Mouse (Mus musculus) left cerebral cortex, postnatal 10 days (tissue): ENCODE data around the gene Gramd1b. TPM values are rescaled to one million over a fixed set of nuclear protein-coding genes. Genes with fewer than 3 reads are reported as not detected.

Experiments used
- DNase-seq, 2 experiments: peaks; one replicate each; pipeline ENCODE4 v3.0.0; 2021 to 2022; ENCODE audit warnings: low spot score in 2 of 2, mixed read lengths in 1 of 2; ENCODE audit errors: extremely low spot score in 1 of 2
- intact Hi-C: fragments of 180-260 bp; cut with DNase I; formaldehyde crosslinking; loops from one replicate; pipeline ENCODE4 v1.15.1; 2025
- total RNA-seq, 2 experiments: library from RNA; stranded (reverse); gene quantifications; 2 replicates each; pipeline ENCODE4 v1.2.3; 2021

Gene Gramd1b
- total RNA-seq, 2 experiments from 2014 or later: 128 to 136 TPM

DNA sequence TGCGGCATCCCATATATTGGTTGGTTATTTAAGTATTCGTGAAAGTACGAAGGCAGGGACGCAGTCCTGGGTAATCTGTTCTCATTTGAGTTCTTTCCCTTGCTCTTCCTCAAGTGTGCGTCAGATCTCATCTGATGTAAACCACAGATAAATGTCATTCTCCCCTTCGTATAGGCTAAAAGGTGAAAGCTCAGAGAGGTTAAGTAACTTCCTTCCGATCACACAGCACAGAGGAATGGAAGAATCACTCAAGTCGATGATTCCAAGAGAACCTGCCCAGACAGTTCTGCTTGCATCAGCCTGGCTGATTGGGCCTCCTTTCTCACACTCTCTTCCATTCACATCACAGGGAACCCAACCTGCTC, 140.8 kb downstream of the Gramd1b start:
- no peak for DNase-seq
- intact Hi-C loops: loop anchor here (5.0 kb wide), 1 partner anchor 53 kb away; no protein-coding TSS in a partner anchor

DNA sequence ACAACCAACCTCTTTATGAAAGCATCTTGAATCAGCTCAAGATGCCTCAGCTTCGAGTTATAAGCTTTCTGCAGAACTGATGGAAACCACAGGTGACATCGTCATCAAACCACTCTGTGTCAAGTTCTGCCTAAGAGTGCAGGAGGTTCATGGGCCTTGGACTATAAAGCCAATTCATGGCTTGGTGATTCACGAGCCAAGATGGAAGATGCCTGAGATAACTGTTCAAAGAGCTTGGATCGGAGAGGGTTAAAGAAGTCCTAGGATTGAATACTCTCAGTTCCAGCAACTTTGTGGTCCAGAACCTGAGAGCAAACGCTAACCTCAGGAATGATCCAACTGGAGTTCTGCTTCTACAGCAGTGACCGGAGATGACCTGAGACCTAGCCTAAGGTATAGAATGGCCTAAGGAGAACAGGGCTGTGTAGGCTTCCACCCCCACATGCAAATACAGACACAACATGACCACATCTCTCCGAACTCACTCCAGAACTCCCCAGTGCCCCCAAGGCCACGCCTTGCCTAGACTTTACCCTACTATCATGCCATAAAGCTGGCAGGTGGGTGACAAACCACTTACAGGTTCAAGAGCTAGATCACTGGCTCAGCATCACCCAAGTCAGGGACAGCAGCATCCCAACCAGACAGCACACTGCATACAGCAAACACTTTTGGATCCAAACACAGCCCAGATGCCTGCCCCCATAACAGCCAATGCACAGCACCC, 141.4 kb downstream of the Gramd1b start:
- intact Hi-C loops: loop anchor here (5.0 kb wide), 1 partner anchor 53 kb away; no protein-coding TSS in a partner anchor
- no peak for DNase-seq

DNA sequence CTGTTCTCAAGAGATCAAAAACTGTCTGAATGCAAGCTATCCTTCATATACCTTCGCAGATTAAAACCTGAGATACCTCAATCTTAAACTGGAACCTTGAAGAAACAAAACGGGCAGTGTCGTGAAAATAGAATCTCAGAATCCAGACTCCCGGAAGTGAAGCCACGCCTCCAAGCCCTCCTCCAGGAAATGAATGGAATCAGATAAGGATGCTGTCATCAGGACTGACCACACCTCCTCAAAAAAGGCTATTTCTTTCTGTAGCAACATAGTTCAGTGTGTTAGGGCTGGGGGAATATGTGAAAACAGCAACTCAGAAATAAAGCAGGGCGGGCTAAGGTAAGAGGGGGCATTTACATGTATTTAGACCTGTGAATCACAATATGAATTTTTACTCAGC, 142.0 kb downstream of the Gramd1b start:
- no peak for DNase-seq
- intact Hi-C loops: no loop called here

DNA sequence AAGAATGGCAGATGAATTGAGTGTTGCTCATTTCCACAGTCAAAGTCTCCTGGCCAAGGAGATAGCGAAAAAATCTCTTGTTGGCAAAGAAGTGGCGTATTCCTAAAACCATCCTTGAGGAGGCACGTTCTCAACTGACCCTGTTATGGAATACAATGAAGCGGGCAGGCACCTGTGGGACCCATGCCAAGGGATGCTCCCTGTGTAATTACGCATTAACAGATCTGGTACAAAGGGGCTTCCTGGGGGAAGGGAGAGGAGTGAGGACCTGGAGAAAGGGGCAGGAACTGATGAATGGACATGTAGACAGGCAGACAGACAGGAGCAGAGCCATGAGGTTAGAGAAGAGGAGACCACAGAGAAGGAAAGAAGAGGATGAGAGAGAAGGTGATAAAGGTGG, 146.4 kb downstream of the Gramd1b start:
- intact Hi-C loops: no loop called here
- DNase-seq: no peak

DNA sequence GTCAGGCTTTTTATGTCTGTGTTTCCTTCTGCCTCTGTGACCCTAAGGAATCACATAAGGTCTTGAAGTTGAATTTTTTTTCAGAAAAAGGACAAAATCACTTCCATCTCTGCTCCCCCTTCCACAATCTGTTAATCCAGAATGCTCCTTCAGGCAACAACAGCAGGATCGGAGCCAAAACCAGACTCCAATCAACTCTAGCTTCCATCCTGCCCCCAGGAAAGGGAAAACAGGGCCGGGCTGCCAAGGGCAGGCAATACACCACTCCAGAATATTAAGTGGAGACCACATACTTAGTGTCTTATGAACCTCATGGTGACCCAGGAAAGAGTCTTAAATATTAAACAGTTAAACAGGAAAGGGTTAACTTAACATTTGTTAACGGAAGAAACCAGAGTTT, 148.7 kb downstream of the Gramd1b start:
- intact Hi-C loops: no loop called here

DNA sequence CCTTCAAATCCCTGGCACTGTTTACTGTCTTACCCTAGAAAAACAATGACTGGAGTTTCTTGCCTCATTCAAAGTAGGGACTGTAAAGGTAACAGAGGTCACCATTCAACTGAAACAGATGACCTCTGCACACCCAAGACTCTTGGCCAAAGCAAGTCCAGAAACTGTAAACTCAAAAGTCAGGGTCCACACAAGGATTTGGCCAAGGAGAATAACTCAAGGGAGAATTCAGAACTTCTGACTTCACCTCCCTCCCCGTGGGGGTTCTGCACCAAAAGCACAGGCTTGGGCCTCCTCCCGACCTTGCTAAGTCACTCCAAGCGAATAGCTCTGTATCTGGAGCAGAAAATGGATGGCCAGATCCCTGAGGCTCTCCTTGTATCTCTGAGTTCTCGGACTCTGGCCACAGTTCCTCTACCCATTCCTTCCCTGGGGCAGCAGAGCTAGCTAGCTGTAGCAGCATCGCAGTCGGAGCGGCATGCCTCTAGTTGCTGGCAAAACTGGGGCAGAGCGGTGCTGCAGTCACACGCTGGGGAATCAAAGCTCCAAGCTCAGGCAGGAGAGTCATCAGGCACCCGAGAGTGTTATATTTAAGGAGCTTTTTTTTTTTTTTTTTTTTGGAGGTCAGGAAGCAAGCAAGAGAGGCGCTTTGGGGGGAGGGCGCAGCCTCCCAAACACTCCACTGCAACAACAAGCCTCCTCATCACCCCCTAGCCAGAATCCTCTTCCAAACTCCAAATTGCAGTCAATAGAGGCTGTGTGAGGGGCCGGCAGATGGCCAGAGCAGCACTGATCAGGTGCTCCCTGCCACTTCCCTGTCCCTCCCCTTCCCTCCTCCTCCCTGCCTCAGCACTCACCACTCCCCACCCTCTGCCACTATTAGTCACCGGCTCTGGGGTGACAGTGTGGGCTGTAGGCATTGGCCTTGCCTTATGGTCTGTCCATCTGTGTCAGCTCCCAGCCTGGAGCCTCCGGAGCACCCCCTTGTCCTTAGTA, 149.5 kb downstream of the Gramd1b start:
- DNase-seq: peak; percentile 49 to 73
- intact Hi-C loops: no loop called here

More for the DNA sequence above, 148.7 kb downstream of the Gramd1b start:
- DNase-seq: no peak

DNA sequence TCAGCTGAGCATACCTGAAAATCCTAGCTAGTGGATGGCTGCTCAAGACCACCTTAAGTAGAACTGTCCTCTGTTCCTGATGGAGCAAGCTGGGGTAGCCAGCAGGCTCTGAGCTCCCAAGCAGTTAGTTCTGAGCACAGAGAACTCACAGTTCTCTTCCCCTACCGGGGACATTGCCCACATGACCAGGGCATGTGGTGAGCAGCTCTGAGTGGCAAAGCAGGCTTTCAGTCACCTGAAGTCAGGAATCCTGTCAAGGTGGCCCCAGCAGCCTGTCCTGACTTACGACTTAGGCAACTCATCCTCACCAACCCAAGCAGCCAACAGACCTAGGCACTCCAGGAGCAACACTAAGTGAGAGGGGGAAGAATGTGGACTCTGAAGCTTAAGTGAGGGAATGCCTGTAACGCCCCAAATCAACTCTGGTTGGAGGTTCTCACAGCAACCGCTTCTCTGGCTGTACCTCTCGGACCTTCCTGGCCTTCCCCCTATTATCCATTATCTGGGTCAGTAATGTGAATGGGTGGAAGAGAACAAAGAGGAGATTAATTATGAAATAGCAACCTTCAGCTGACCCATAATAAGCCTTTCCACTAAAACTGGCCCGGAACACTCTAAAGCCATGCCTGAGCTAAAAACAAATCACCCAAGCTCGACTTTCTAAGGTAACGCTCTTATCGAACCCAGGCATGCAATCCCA, 154.3 kb downstream of the Gramd1b start:
- intact Hi-C loops: no loop called here
- DNase-seq: no peak

DNA sequence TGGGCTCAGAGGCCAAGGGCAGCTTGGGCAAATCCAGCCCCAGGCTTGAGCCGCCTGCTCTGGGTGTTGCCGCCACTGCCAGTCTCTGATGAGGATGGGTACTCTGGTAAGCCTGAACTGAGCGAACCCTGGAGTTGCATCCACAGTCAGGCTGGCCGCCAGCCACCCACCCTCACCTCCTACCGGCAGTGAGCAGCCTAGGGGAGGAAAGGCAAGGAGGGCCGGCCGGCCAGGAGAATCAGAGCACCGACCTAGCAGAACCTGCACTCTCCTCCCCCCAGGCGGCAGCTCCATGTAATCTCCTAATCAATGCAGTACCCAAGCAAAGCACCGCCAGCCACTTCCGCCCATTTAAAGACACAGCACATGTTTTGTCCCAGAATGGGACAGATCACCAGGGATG, 155.0 kb downstream of the Gramd1b start:
- intact Hi-C loops: no loop called here
- peak; percentile 67 to 72 for DNase-seq

DNA sequence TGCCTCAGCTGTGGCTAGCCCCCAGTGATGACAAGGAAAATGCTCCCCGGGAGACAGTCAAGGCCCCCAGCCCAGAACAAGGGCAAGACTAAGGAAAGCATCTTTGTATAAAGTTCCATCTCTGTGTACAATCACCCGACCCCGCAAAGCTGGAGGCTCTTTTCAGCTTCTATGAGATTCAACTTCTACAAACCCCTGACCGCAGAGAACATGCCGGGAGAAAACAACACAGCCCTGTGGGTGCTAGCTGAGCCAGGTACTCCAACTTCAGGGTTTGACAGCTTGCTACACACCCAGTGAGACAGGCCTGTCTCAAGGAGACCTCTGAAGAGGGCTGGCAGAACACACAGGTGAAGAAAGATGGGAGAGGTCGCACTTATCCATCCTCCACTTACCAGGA, 155.7 kb downstream of the Gramd1b start:
- DNase-seq: no peak
- intact Hi-C loops: no loop called here

DNA sequence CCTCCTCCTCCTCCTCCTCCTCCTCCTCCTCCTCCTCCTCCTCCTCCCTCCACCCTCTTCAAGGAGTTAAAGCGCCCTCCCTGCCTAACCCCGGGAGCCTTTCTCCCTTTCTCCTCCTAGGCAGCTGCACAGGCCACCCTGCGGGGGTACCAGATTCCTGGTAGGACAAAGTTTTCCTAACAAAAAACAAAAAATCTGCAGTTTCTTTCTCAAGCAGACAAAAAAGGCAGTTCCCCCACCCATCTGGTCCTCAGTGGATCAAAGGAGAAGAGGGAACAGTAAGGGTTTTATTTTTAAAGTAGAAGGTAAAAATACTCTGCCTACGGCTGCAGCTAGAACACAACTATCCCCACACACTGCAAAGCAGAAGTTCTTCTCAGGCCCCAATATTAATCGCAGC, 156.2 kb downstream of the Gramd1b start:
- intact Hi-C loops: no loop called here
- no peak for DNase-seq

DNA sequence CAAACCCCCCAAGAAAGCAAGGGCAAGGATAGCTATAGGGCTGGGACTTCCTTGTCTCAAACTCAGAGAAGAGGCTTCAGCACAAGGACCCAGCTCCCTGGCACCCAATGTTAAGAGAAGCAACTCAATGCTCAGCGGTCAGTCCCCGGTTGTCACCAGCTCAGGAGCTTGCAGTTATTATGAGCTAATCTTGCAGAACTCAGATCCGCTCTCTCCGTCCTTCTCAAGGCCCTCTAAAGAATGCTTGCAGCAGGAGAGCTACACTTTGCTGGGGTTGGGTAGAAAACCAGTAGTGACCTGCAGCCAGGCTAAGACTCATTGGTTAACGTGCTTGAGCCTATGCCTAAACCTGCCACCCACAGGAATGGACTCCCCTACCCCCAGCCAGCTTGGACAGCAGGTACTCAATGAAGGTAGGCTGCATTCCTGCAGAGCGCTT, 156.6 kb downstream of the Gramd1b start:
- DNase-seq: no peak
- intact Hi-C loops: no loop called here

DNA sequence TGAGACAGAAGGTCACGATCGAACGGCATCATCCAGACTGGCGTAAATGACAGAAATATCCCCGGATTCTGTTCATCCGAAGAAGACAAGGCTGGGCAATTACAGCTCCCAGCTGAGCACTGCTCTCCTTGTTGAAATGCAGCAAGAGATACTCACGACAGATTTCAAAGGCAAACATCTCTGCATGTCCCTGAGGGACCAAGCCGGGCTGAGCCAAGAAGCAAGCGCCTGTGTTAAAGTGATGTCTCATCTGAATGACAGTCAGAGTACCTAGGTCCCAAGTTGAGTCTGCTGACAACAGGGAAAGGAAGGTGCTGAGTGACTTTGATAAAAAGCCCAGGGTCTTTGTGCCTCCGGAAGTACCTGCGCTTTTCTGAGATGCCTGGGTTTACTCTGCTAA, 157.1 kb downstream of the Gramd1b start:
- intact Hi-C loops: no loop called here
- no peak for DNase-seq

DNA sequence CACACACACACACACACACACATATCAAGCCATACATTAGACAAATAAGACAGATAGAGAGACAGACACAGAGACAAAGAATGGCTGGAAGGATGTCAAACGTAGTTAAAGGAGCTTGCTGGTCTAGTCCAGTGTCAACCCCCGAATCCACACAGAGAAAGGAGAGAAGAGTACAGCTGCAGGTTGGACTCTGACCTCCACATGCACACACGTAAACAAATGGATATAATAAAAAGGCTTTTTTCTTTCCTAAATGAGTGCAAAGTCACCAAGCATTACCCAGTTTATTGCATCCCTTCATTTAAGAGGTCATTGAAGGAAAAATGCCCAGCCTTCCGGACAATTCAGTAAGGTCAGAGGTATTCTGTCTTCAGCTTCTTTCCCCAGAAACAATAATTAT, 161.0 kb downstream of the Gramd1b start:
- intact Hi-C loops: no loop called here
- no peak for DNase-seq

DNA sequence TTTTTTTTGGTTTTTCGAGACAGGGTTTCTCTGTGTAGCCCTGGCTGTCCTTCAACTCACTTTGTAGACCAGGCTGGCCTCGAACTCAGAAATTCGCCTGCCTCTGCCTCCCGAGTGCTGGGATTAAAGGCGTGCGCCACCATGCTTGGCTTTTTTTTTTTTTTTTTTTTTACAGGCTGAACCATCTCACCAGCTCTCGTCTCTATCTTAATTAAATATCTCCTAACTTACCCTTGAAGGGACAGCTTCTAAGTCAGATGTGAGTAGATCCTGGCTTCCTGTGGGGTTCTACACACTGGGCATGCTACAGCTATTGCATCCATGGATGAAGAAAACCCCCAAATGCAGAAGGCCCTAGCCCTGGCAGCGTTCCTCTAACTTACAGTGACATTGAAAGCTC, 164.4 kb downstream of the Gramd1b start:
- DNase-seq: no peak

DNA sequence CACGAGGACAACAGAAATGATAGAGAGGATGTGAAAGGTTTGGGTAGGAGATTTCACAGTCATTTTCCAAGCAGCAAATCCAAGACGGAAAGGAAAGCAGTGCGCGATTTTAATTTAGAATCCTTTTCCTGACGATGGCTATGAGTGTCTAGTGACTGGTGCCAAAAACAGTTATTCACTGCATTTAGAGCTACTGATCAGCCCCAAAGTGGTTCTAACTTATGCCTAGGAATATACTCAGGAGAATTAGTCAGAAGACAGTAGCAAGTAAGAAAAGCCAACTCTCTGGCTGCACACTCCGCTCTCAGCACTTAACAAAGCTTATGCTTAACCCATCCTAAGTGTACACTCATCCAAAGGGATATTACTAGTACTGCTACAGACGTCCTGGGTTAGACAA, 166.9 kb downstream of the Gramd1b start:
- peak in 1 of 2 experiments; percentile 44 for DNase-seq
- intact Hi-C loops: no loop called here

More for the DNA sequence above, 164.4 kb downstream of the Gramd1b start:
- intact Hi-C loops: no loop called here

DNA sequence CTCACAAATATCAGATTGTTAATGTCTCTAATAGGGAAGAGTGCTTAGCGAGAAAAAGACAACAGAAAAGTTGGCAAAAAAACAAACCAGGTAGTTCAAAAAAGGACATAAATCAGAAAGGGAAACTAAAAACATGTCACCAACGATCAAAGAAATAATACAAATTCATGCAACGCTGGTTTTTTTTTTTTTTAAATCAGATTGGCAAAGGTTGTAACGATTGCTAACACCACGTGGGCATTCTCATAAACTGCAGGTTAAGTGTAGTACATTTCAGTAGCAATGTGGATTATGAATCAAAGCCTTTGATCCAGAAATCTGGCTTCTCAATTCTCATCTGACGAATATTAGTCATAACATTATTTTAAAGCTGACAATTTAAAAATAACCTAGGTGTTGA, 169.2 kb downstream of the Gramd1b start:
- intact Hi-C loops: no loop called here
- no peak for DNase-seq

DNA sequence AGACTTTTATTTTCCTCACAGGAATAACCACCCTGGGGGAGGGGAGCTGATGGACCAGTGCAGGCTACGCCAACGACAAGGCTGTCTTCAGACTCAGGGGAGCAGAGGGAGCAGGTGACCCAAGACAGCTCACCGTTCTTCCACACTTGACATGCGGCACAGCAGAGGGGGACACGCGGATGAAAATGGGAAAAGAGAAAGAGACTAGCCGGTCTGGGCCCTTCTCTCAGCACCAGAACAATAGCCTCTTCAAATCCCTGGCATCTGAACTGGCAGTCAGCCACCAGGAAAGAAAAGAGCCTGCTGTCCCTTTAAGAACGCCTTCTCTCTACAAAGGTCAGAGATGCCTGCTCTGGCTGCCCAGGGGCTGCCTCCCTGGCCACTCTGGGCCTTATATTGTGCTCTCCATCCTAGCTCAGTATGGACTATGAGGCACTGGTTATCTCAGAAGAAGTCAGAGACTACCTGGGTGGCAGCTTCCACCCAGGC, 172.7 kb downstream of the Gramd1b start:
- no peak for DNase-seq
- intact Hi-C loops: no loop called here

DNA sequence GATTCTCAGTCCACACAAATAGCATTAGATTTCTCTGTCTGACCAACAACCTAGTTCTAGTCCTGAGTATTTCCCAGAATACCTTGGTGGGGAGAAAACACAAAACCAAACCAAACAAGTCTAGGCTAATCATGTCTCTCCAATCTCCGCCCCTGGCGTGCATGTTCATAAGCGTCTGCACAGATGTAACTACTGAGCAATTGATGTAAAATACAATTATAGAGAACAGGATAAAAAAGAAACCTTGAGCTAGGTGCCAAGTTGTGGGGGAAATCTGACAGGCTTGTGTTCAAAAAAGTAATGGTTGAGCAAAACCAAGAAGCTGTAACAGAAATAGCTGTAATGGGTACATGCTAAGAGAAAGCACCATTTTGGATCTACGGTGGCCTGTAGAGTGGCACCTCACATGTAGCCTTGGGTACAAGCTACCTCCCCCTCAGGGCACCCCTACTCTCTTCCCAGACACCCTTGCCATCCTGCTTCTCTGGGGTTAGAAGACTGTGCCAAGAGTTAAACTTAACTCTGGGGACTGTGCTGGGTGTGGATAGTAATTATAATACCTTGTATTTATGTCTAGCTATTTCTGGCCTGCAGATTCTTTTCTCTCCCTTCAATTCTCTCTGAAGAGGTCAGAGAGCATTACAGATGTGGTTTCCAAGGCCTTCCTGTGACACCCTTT, 174.3 kb downstream of the Gramd1b start:
- DNase-seq: no peak
- intact Hi-C loops: no loop called here

DNA sequence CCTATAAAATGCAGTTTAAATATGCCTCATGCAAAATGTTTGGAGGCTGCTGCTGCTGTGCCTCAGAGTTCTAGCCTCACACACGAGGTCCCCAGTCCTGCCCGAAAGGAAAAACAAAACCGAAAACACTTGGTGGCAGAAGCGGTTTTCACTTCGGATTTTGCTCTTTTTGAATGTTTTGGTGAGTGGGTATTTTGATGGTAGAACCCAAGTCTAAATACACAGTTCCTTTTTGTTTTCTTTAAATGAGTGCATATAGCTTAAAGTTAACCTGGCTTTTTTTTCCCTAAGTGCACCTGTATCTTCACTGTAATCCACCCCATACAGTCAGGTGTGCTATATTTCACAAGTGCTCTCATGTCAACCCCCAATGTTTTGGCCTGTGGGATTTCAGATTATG, 174.8 kb downstream of the Gramd1b start:
- intact Hi-C loops: no loop called here
- DNase-seq: no peak
